Mouse (Mus musculus): ENCODE data around the gene Hsfy2. TPM values are rescaled to one million over a fixed set of nuclear protein-coding genes. Genes with fewer than 3 reads are reported as not detected.

Hsfy2 gene
- polyA plus RNA-seq, 1 experiment = not detected

DNA sequence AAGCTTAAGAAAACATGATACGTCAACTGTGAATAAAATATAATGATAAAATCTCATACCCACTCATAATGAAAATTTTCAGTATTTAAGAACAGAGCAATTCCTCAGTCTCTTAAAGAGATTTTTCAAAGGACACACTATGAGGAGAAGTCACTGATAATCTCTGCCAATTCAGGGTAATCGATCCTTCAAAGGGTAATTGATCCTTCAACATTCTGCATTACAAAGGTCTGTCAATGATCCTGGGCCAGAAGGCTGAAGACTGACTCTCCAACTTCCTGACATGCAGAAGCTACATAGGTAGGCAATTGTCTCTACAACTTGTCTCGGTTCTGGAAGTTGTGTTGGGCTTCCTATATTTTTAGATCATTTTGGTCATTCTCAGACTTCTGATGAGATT is 12.9 kb downstream of the Hsfy2 start:
- no peaks in the 10 kb centered on the region for H3K4me1 ChIP-seq (ENCODE audit: control insufficient read depth, insufficient read depth, low read length)
- no peak for TF ChIP-seq CTCF (IDR thresholded peaks at IDR 0.05; ENCODE audit: borderline replicate concordance, insufficient read depth, low read length)
- no peak for TF ChIP-seq POLR2A (IDR thresholded peaks at IDR 0.05; ENCODE audit: low read depth, low read length)
- no peak overlapping the region for H3K27ac ChIP-seq (ENCODE audit: insufficient read depth, low read length)
- no peak overlapping the region for H3K4me3 ChIP-seq (ENCODE audit: insufficient read depth, low read length)

DNA sequence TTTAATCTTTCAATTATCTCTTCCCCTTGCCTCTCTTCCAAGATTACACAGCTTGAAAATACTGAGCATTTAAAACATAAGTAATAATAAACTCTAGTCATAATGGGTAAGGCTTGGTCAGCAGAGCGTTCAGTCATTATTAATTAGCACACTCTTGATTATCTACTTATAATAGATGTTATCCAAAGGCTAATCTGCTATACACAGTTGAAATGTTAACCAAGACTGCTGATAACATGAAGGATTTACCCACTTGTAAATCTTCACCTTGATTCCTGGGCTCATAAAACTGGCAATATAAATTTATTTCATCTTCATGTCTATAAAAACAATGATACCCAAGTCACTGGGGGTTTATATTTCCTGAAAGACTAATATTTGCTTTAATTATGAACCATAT is 24.9 kb downstream of the Hsfy2 start:
- H3K4me1 ChIP-seq (ENCODE audit: control insufficient read depth, insufficient read depth, low read length) = no peaks in the 10 kb centered on the region
- H3K27ac ChIP-seq (ENCODE audit: insufficient read depth, low read length) = no peak overlapping the region
- TF ChIP-seq CTCF (IDR thresholded peaks at IDR 0.05; ENCODE audit: borderline replicate concordance, insufficient read depth, low read length) (no peak), POLR2A (IDR thresholded peaks at IDR 0.05; ENCODE audit: low read depth, low read length) (no peak)
- H3K4me3 ChIP-seq (ENCODE audit: insufficient read depth, low read length) = no peak overlapping the region

Measured in embryonic fibroblast, embryonic 13.5 days (primary cell).